14 mouse cellular contexts compared by ENCODE assay signal in the genomic region with DNA sequence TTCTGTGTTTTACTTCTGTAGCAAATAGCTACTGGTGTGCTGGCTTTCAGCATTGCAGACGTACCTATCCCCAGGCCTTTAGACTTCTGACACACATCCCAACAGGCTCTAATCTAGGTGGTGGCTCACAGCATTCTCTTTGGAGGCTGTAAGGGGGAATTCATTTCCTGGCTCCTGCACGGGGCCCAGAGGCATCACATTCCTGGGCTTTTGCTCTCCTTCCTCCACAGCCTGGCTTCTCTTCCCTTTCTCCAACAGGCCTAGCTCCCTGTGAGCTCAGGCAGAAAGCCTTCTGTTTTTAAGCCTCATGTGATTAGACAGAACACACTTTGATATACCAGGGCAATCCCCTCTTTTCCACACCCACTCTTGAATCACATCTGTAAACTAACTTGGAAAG.
DNase-seq lines count a peak whose midpoint lies in the region; ATAC-seq and TF ChIP-seq lines count a peak whose summit lies in the region.
"Had no signal": no experiment of that assay in that cellular context is flagged by ENCODE, and none has a peak within 500 bp of the region (broad histone marks: within the 10 kb centered on the region; RNA-seq: fewer than 3 reads in every experiment).

No protein-coding gene starts in this region.

- H3K27ac ChIP-seq in gastrocnemius, adult 2 months, result peak overlapping the region; percentile 4; the same call in 1 of the 2 replicates
- H3K27ac ChIP-seq in kidney, embryonic 15.5 days, result peak overlapping the region; percentile 83; the same call in 1 of the 2 replicates
- H3K27ac ChIP-seq in embryonic facial prominence, embryonic 12.5 days, result peak overlapping the region; percentile 98
- peak overlapping the region; percentile 70 for H3K27ac ChIP-seq in limb, embryonic 13.5 days
- H3K27ac ChIP-seq: hindbrain, embryonic 12.5 days; liver, embryonic 14.5 days had no signal

- DNase-seq in gastrocnemius, adult 2 months, result no peak
- DNase-seq in gastrocnemius, postnatal 25 days, result no peak
- DNase-seq in kidney, postnatal 25 days, result no peak
- no peak for DNase-seq in adrenal gland, postnatal 25 days
- DNase-seq in frontal cortex, postnatal 36 days (ENCODE audit: low spot score in 2 of 2), result no peak
- DNase-seq: cerebellum, adult 9-10 months; kidney, postnatal 10 days; spleen, adult 18-20 months had no signal

- H3K4me2 ChIP-seq in kidney, embryonic 15.5 days, result no peak overlapping the region
- H3K4me2 ChIP-seq in embryonic facial prominence, embryonic 12.5 days (replicated peaks), result no peak overlapping the region
- H3K4me2 ChIP-seq in limb, embryonic 13.5 days (replicated peaks), result no peak overlapping the region
- H3K4me2 ChIP-seq: hindbrain, embryonic 12.5 days had no signal

- H3K9ac ChIP-seq in kidney, embryonic 15.5 days, result no peak overlapping the region
- no peak overlapping the region for H3K9ac ChIP-seq in embryonic facial prominence, embryonic 12.5 days
- H3K9ac ChIP-seq in limb, embryonic 13.5 days, result 0 out of 2 replicates have a peak overlapping the region, but pooled peaks have one; percentile 13
- H3K9ac ChIP-seq: hindbrain, embryonic 12.5 days; liver, embryonic 14.5 days had no signal

- H3K9me3 ChIP-seq in kidney, embryonic 15.5 days (replicated peaks), result peaks cover 17% of the 10 kb centered on the region
- peaks cover 16% of the 10 kb centered on the region; the same call in 1 of the 2 replicates for H3K9me3 ChIP-seq in embryonic facial prominence, embryonic 12.5 days
- H3K9me3 ChIP-seq in limb, embryonic 13.5 days, result peaks cover 15% of the 10 kb centered on the region
- H3K9me3 ChIP-seq: hindbrain, embryonic 12.5 days had no signal

- intact Hi-C loops in gastrocnemius, adult 2 months (cut with DNase I), result loop anchor here (5.0 kb wide), 1 partner anchor 100 kb away; no protein-coding TSS in a partner anchor

- H3K4me1 ChIP-seq in kidney, embryonic 15.5 days, result peaks cover 47% of the 10 kb centered on the region
- H3K4me1 ChIP-seq in embryonic facial prominence, embryonic 12.5 days, result peaks cover 43% of the 10 kb centered on the region
- peaks cover 55% of the 10 kb centered on the region for H3K4me1 ChIP-seq in limb, embryonic 13.5 days

- H3K36me3 ChIP-seq in kidney, embryonic 15.5 days, result peaks cover 19% of the 10 kb centered on the region
- 0 out of 2 replicates have a peak, but pooled peaks cover 7% of the 10 kb centered on the region for H3K36me3 ChIP-seq in embryonic facial prominence, embryonic 12.5 days
- H3K36me3 ChIP-seq in limb, embryonic 13.5 days, result peaks cover 14% of the 10 kb centered on the region
- H3K36me3 ChIP-seq: hindbrain, embryonic 12.5 days had no signal

- ATAC-seq in kidney, embryonic 15.5 days (replicated peaks; ENCODE audit: low FRiP score), result no peak
- no peak for ATAC-seq in embryonic facial prominence, embryonic 12.5 days (ENCODE audit: insufficient number of reproducible peaks, insufficient read depth, low FRiP score, low TSS enrichment)
- ATAC-seq in limb, embryonic 13.5 days (ENCODE audit: low FRiP score, low read depth), result no peak
- ATAC-seq: activated CD4-positive, CD25-positive, alpha-beta regulatory T cell, adult 4 months had no signal

- H3K4me3 ChIP-seq in gastrocnemius, adult 2 months, result no peak overlapping the region
- H3K4me3 ChIP-seq in kidney, embryonic 15.5 days (replicated peaks), result no peak overlapping the region
- no peak overlapping the region for H3K4me3 ChIP-seq in embryonic facial prominence, embryonic 12.5 days
- H3K4me3 ChIP-seq in limb, embryonic 13.5 days, result no peak overlapping the region
- H3K4me3 ChIP-seq: hindbrain, embryonic 12.5 days had no signal

- 26% methylated on average over 2 of the region's 2 CpGs for WGBS in kidney, embryonic 15.5 days
- 10% methylated on average over 2 of the region's 2 CpGs for WGBS in embryonic facial prominence, embryonic 12.5 days
- 12% methylated on average over 2 of the region's 2 CpGs for WGBS in limb, embryonic 13.5 days

- no peaks in the 10 kb centered on the region for H3K27me3 ChIP-seq in kidney, embryonic 15.5 days
- no peaks in the 10 kb centered on the region for H3K27me3 ChIP-seq in embryonic facial prominence, embryonic 12.5 days
- H3K27me3 ChIP-seq in limb, embryonic 13.5 days, result no peaks in the 10 kb centered on the region
- H3K27me3 ChIP-seq: hindbrain, embryonic 12.5 days had no signal

- no peak for TF ChIP-seq CTCF in gastrocnemius, adult 2 months (IDR thresholded peaks at IDR 0.05)

Comparison
In these comparisons a context has a peak if more than half of its experiments do, and no peak if none do; other contexts are left out.
1. H3K27ac ChIP-seq: peak in every context shown above with its lines; median percentile 98 in embryonic facial prominence, embryonic 12.5 days; 83 in kidney, embryonic 15.5 days; 70 in limb, embryonic 13.5 days; 4 in gastrocnemius, adult 2 months.